Mouse (Mus musculus): ENCODE results near the gene Gstm2. TPM values are rescaled to one million over a fixed set of nuclear protein-coding genes. Genes with fewer than 3 reads are reported as not detected.
"Not testable (repeated sequence)": the region's sequence is repeated elsewhere in the genome, so short reads cannot be mapped to it uniquely, and the experiment has no call there.

The Gstm2 gene
- polyA plus RNA-seq, 2 experiments: 51.0 to 61.0 TPM

- Histone ChIP-seq H3K4me1 (ENCODE audit: control insufficient read depth, insufficient read depth, low read length) (no peaks in the 10 kb centered on the region), H3K9ac (ENCODE audit: low read depth, low read length, severe bottlenecking) (no peak overlapping the region), H3K4me2 (replicated peaks; ENCODE audit: low read depth, low read length, severe bottlenecking) (no peak overlapping the region), H3K27me3 (ENCODE audit: control insufficient read depth, insufficient read depth, low read length) (no peaks in the 10 kb centered on the region), H3K36me3 (ENCODE audit: control insufficient read depth, insufficient read depth, low read length) (no peaks in the 10 kb centered on the region), H3K9me3 (ENCODE audit: control insufficient read depth, low read length) (no peaks in the 10 kb centered on the region), H3K27ac (replicated peaks; ENCODE audit: low read depth, low read length) (no peak overlapping the region), H3K4me3 (replicated peaks; ENCODE audit: low read length) (no peak overlapping the region)
- no peak for TF ChIP-seq POLR2A (IDR thresholded peaks at IDR 0.05; ENCODE audit: borderline replicate concordance, extremely low read depth, insufficient read depth, insufficient read length)
- no peak for DNase-seq (ENCODE audit: low spot score)
- 70% methylated on average over 3 of the region's 3 CpGs for whole genome bisulfite sequencing
- ATAC-seq (ENCODE audit: low FRiP score, low read depth): no peak
Observed at GRCm38 (mm10) chr3:107981261-107981660, 5.0 kb downstream of the Gstm2 start.

- WGBS: 76% methylated on average over 3 of the region's 3 CpGs
- Histone ChIP-seq H3K4me1 (ENCODE audit: control insufficient read depth, insufficient read depth, low read length) (no peaks in the 10 kb centered on the region), H3K4me2 (replicated peaks; ENCODE audit: low read depth, low read length, severe bottlenecking) (no peak overlapping the region), H3K27ac (replicated peaks; ENCODE audit: low read depth, low read length) (no peak overlapping the region), H3K9me3 (ENCODE audit: control insufficient read depth, low read length) (no peaks in the 10 kb centered on the region), H3K4me3 (replicated peaks; ENCODE audit: low read length) (no peak overlapping the region), H3K9ac (ENCODE audit: low read depth, low read length, severe bottlenecking) (no peak overlapping the region), H3K36me3 (ENCODE audit: control insufficient read depth, insufficient read depth, low read length) (no peaks in the 10 kb centered on the region), H3K27me3 (ENCODE audit: control insufficient read depth, insufficient read depth, low read length) (no peaks in the 10 kb centered on the region)
- ATAC-seq (ENCODE audit: low FRiP score, low read depth): no peak
- DNase-seq (ENCODE audit: low spot score): no peak
- no peak for TF ChIP-seq POLR2A (IDR thresholded peaks at IDR 0.05; ENCODE audit: borderline replicate concordance, extremely low read depth, insufficient read depth, insufficient read length)
Observed at GRCm38 (mm10) chr3:107977691-107978090, 8.6 kb downstream of the Gstm2 start.

DNA sequence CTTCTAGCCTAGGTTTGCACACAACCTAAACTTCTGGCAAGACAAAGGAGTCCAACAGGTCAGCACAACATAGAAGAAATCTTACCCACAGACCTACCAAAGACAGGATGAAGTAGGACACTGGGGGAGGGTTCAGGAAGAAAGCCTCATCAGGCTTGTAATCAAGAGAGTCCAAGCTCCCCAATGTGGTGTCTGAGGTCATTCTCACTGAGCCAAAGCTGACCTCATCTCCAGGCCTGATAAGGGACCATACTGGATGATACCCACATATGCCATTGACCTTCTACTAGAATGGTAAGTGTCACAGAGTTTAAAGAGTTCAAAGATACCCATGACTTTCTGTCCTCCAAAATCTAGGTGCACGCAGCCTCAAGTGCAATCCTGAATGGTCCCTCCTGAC, 12.0 kb downstream of the Gstm2 start:
- no peak overlapping the region for H3K9ac ChIP-seq (ENCODE audit: low read depth, low read length, severe bottlenecking)
- no peaks in the 10 kb centered on the region for H3K4me1 ChIP-seq (ENCODE audit: control insufficient read depth, insufficient read depth, low read length)
- no peaks in the 10 kb centered on the region for H3K9me3 ChIP-seq (ENCODE audit: control insufficient read depth, low read length)
- TF ChIP-seq POLR2A (IDR thresholded peaks at IDR 0.05; ENCODE audit: borderline replicate concordance, extremely low read depth, insufficient read depth, insufficient read length): no peak
- no peaks in the 10 kb centered on the region for H3K36me3 ChIP-seq (ENCODE audit: control insufficient read depth, insufficient read depth, low read length)
- no peaks in the 10 kb centered on the region for H3K27me3 ChIP-seq (ENCODE audit: control insufficient read depth, insufficient read depth, low read length)
- no peak overlapping the region for H3K4me3 ChIP-seq (replicated peaks; ENCODE audit: low read length)
- 91% methylated on average over 1 of the region's 1 CpGs for WGBS
- no peak overlapping the region for H3K4me2 ChIP-seq (replicated peaks; ENCODE audit: low read depth, low read length, severe bottlenecking)
- ATAC-seq (ENCODE audit: low FRiP score, low read depth): no peak
- DNase-seq (ENCODE audit: low spot score): no peak
- H3K27ac ChIP-seq (replicated peaks; ENCODE audit: low read depth, low read length): no peak overlapping the region

GRCm38 (mm10) chr3:107972070-107972469, 14.2 kb downstream of the Gstm2 start:
- Histone ChIP-seq H3K36me3 (ENCODE audit: control insufficient read depth, insufficient read depth, low read length) (no peaks in the 10 kb centered on the region), H3K27ac (replicated peaks; ENCODE audit: low read depth, low read length) (no peak overlapping the region), H3K4me3 (replicated peaks; ENCODE audit: low read length) (no peak overlapping the region), H3K9me3 (ENCODE audit: control insufficient read depth, low read length) (no peaks in the 10 kb centered on the region), H3K4me1 (ENCODE audit: control insufficient read depth, insufficient read depth, low read length) (no peaks in the 10 kb centered on the region), H3K4me2 (replicated peaks; ENCODE audit: low read depth, low read length, severe bottlenecking) (no peak overlapping the region), H3K9ac (ENCODE audit: low read depth, low read length, severe bottlenecking) (no peak overlapping the region), H3K27me3 (ENCODE audit: control insufficient read depth, insufficient read depth, low read length) (no peaks in the 10 kb centered on the region)
- WGBS: 92% methylated on average over 3 of the region's 3 CpGs
- ATAC-seq (ENCODE audit: low FRiP score, low read depth): no peak
- no peak for TF ChIP-seq POLR2A (IDR thresholded peaks at IDR 0.05; ENCODE audit: borderline replicate concordance, extremely low read depth, insufficient read depth, insufficient read length)
- DNase-seq (ENCODE audit: low spot score): no peak

GRCm38 (mm10) chr3:107971101-107971500, 15.2 kb downstream of the Gstm2 start:
- H3K4me1 ChIP-seq (ENCODE audit: control insufficient read depth, insufficient read depth, low read length); H3K36me3 ChIP-seq (ENCODE audit: control insufficient read depth, insufficient read depth, low read length); H3K9me3 ChIP-seq (ENCODE audit: control insufficient read depth, low read length); H3K4me3 ChIP-seq (replicated peaks; ENCODE audit: low read length); H3K27ac ChIP-seq (replicated peaks; ENCODE audit: low read depth, low read length); H3K27me3 ChIP-seq (ENCODE audit: control insufficient read depth, insufficient read depth, low read length); H3K9ac ChIP-seq (ENCODE audit: low read depth, low read length, severe bottlenecking); ATAC-seq (ENCODE audit: low FRiP score, low read depth); DNase-seq (ENCODE audit: low spot score); H3K4me2 ChIP-seq (replicated peaks; ENCODE audit: low read depth, low read length, severe bottlenecking): not testable (repeated sequence)
- WGBS: 59% methylated on average over 3 of the region's 3 CpGs

- 46% methylated on average over 13 of the region's 13 CpGs for WGBS
- Histone ChIP-seq H3K27ac (replicated peaks; ENCODE audit: low read depth, low read length) (no peak within 1 kb of the TSS), H3K9ac (ENCODE audit: low read depth, low read length, severe bottlenecking) (no peak within 1 kb of the TSS), H3K4me1 (ENCODE audit: control insufficient read depth, insufficient read depth, low read length) (no peaks in the 10 kb centered on the region), H3K27me3 (ENCODE audit: control insufficient read depth, insufficient read depth, low read length) (no peaks in the 10 kb centered on the region), H3K9me3 (ENCODE audit: control insufficient read depth, low read length) (no peaks in the 10 kb centered on the region), H3K36me3 (ENCODE audit: control insufficient read depth, insufficient read depth, low read length) (no peaks in the 10 kb centered on the region), H3K4me3 (replicated peaks; ENCODE audit: low read length) (no peak within 1 kb of the TSS), H3K4me2 (replicated peaks; ENCODE audit: low read depth, low read length, severe bottlenecking) (no peak within 1 kb of the TSS)
- ATAC-seq (ENCODE audit: low FRiP score, low read depth) (no peak), DNase-seq (ENCODE audit: low spot score) (no peak)
- no peak for TF ChIP-seq POLR2A (IDR thresholded peaks at IDR 0.05; ENCODE audit: borderline replicate concordance, extremely low read depth, insufficient read depth, insufficient read length)
Observed at GRCm38 (mm10) chr3:107968724-107969395, 17.4 kb downstream of the Gstm2 start, which contains the start of gene Gstm3. Gene Gstm3, minus strand, starts transcription at chr3:107969283.

All from limb, embryonic 14.5 days (tissue).